Mouse (Mus musculus) frontal cortex, postnatal 25 days (tissue): Measurements from ENCODE around the gene Tango2.

ENCODE experiments used
- DNase-seq, 2 experiments: peaks; one replicate each; pipeline ENCODE4 v3.0.0; 2022; ENCODE audit warnings: low spot score in 2 of 2

The Tango2 gene

GRCm38 (mm10) chr16:18253866-18254265 lies 94.0 kb downstream of the Tango2 start:
- no peak for DNase-seq

- no peak for DNase-seq
These were observed 95.2 kb downstream of the Tango2 start for GRCm38 (mm10) chr16:18252736-18253135.

- no peak for DNase-seq
These were observed 96.8 kb downstream of the Tango2 start for GRCm38 (mm10) chr16:18250828-18251790.
